Mouse (Mus musculus) MEL (cell line): ENCODE results near the gene D8Ertd738e. TPM values are rescaled to one million over a fixed set of nuclear protein-coding genes. Genes with fewer than 3 reads are reported as not detected.

Source experiments
- DNase-seq: peaks from one replicate; pipeline ENCODE4 v3.0.0; 2011; ENCODE audit warnings: low read depth, low spot score
- H3K27ac ChIP-seq: 2 replicates; pipeline ENCODE4 v1.5.1; 2012; ENCODE audit warnings: low read depth, mild to moderate bottlenecking, control low read depth, low read length, moderate library complexity; ENCODE audit not compliant: control insufficient read depth
- H3K27me3 ChIP-seq, 2 experiments: fragments of 150-350 bp in 1 of 2; sonication (generic) in 1 of 2; 2 replicates each; pipeline ENCODE4 v1.6.1; 2012; ENCODE audit warnings: low read length in 2 of 2, mild to moderate bottlenecking in 2 of 2, improper control_type of control experiment in 1 of 2, moderate library complexity in 1 of 2; ENCODE audit not compliant: insufficient read depth in 2 of 2, control insufficient read depth in 1 of 2
- H3K36me3 ChIP-seq, 2 experiments: 2 replicates each; pipeline ENCODE4 v1.6.1; 2012 to 2014; ENCODE audit warnings: low read length in 2 of 2, improper control_type of control experiment in 1 of 2, inconsistent platforms in 1 of 2, mild to moderate bottlenecking in 1 of 2; ENCODE audit not compliant: insufficient read depth in 2 of 2, control insufficient read depth in 1 of 2
- H3K4me1 ChIP-seq, 2 experiments: fragments of 150-350 bp in 1 of 2; sonication (generic) in 1 of 2; 2 replicates each; pipeline ENCODE4 v1.6.1; 2012; ENCODE audit warnings: low read length in 2 of 2, improper control_type of control experiment in 1 of 2, mild to moderate bottlenecking in 1 of 2; ENCODE audit not compliant: insufficient read depth in 2 of 2, control insufficient read depth in 1 of 2
- H3K4me3 ChIP-seq, 2 experiments: fragments of 150-350 bp in 1 of 2; sonication (generic) in 1 of 2; 2 replicates each; pipeline ENCODE4 v1.5.1; 2012; ENCODE audit warnings: low read depth in 2 of 2, low read length in 2 of 2, mild to moderate bottlenecking in 2 of 2, moderate library complexity in 2 of 2, control low read depth in 1 of 2, improper control_type of control experiment in 1 of 2; ENCODE audit not compliant: control insufficient read depth in 1 of 2, insufficient read depth in 1 of 2
- H3K79me2 ChIP-seq: 2 replicates; pipeline ENCODE4 v1.6.1; 2012; ENCODE audit warnings: mild to moderate bottlenecking, low read length, moderate library complexity; ENCODE audit not compliant: control insufficient read depth, poor library complexity, insufficient read depth
- H3K9ac ChIP-seq: 2 replicates; pipeline ENCODE4 v1.6.1; 2012; ENCODE audit warnings: low read depth, mild to moderate bottlenecking, control low read depth, low read length, moderate library complexity; ENCODE audit not compliant: control insufficient read depth, poor library complexity, severe bottlenecking
- H3K9me3 ChIP-seq: fragments of 150-350 bp; sonication (generic); replicated peaks from 2 replicates; pipeline ENCODE4 v1.6.1; 2012; ENCODE audit warnings: mild to moderate bottlenecking, low read length, improper control_type of control experiment, moderate library complexity; ENCODE audit not compliant: insufficient read depth
- BHLHE40 ChIP-seq: IDR thresholded peaks from 2 replicates; pipeline ENCODE4 v1.6.1; 2012; ENCODE audit warnings: low read depth, mild to moderate bottlenecking, inconsistent platforms, low read length, improper control_type of control experiment, borderline replicate concordance
- CHD1 ChIP-seq: IDR thresholded peaks from 2 replicates; pipeline ENCODE4 v1.6.1; 2012; ENCODE audit warnings: low read depth, mild to moderate bottlenecking, inconsistent platforms, low read length, improper control_type of control experiment
- CHD2 ChIP-seq: IDR thresholded peaks from 2 replicates; pipeline ENCODE4 v1.6.1; 2011; ENCODE audit warnings: low read length, improper control_type of control experiment
- CTCF ChIP-seq, 3 experiments: IDR thresholded peaks in 2 of 3; conservative IDR thresholded peaks in 1 of 3; 2 replicates each; pipeline ENCODE4 v1.5.1; 2011 to 2012; ENCODE audit warnings: low read length in 3 of 3, low read depth in 2 of 3, mild to moderate bottlenecking in 2 of 3, improper control_type of control experiment in 1 of 3, inconsistent platforms in 1 of 3, mixed read lengths in 1 of 3, moderate library complexity in 1 of 3; ENCODE audit not compliant: control insufficient read depth in 1 of 3, insufficient read depth in 1 of 3, poor library complexity in 1 of 3, severe bottlenecking in 1 of 3
- E2F4 ChIP-seq: IDR thresholded peaks from 2 replicates; pipeline ENCODE4 v1.6.1; 2011; ENCODE audit warnings: low read depth, low read length, improper control_type of control experiment, borderline replicate concordance
- ELF1 ChIP-seq: IDR thresholded peaks from 2 replicates; pipeline ENCODE4 v1.6.1; 2014; ENCODE audit warnings: low read depth, mild to moderate bottlenecking, inconsistent platforms, low read length, improper control_type of control experiment, moderate library complexity
- ETS1 ChIP-seq: IDR thresholded peaks from 2 replicates; pipeline ENCODE4 v1.6.1; 2012; ENCODE audit warnings: low read depth, mild to moderate bottlenecking, inconsistent platforms, low read length, improper control_type of control experiment, moderate library complexity
- JUND ChIP-seq: IDR thresholded peaks from 2 replicates; pipeline ENCODE4 v1.6.1; 2011; ENCODE audit warnings: low read depth, mild to moderate bottlenecking, improper control_type of control experiment, low read length
- KAT2A ChIP-seq: conservative IDR thresholded peaks from 2 replicates; pipeline ENCODE4 v1.6.1; 2012; ENCODE audit warnings: low read depth, low read length, improper control_type of control experiment, inconsistent platforms
- MAX ChIP-seq: IDR thresholded peaks from 2 replicates; pipeline ENCODE4 v1.6.1; 2011; ENCODE audit warnings: low read length, improper control_type of control experiment
- MAZ ChIP-seq: IDR thresholded peaks from 2 replicates; pipeline ENCODE4 v1.6.1; 2012; ENCODE audit warnings: low read depth, mild to moderate bottlenecking, inconsistent platforms, low read length, improper control_type of control experiment
- MEF2A ChIP-seq: IDR thresholded peaks from 2 replicates; pipeline ENCODE4 v1.6.1; 2014; ENCODE audit warnings: low read depth, mild to moderate bottlenecking, inconsistent platforms, low read length, improper control_type of control experiment; ENCODE audit not compliant: poor library complexity, insufficient replicate concordance, severe bottlenecking; ENCODE audit errors: extremely low read depth
- MYB ChIP-seq: IDR thresholded peaks from 2 replicates; pipeline ENCODE4 v1.6.1; 2011; ENCODE audit warnings: mild to moderate bottlenecking, low read depth, low read length, improper control_type of control experiment
- MYC ChIP-seq: IDR thresholded peaks from 2 replicates; pipeline ENCODE4 v1.6.1; 2011; ENCODE audit warnings: low read depth, mild to moderate bottlenecking, low read length, improper control_type of control experiment, moderate library complexity
- NRF1 ChIP-seq: IDR thresholded peaks from 2 replicates; pipeline ENCODE4 v1.6.1; 2014; ENCODE audit warnings: low read depth, mild to moderate bottlenecking, inconsistent platforms, low read length, improper control_type of control experiment, moderate library complexity; ENCODE audit not compliant: poor library complexity, insufficient read depth, severe bottlenecking
- POLR2A ChIP-seq, 2 experiments: IDR thresholded peaks; 2 replicates each; pipeline ENCODE4 v1.6.1; 2011 to 2012; ENCODE audit warnings: low read length in 2 of 2, mild to moderate bottlenecking in 2 of 2, control low read depth in 1 of 2, improper control_type of control experiment in 1 of 2, low read depth in 1 of 2, moderate library complexity in 1 of 2; ENCODE audit not compliant: control insufficient read depth in 1 of 2, insufficient read depth in 1 of 2, poor library complexity in 1 of 2
- POLR2AphosphoS2 ChIP-seq: IDR thresholded peaks from 2 replicates; pipeline ENCODE4 v1.6.1; 2011; ENCODE audit warnings: low read length, improper control_type of control experiment
- POLR2AphosphoS5 ChIP-seq: IDR thresholded peaks from 2 replicates; pipeline ENCODE4 v1.6.1; 2012; ENCODE audit warnings: low read depth, borderline replicate concordance, mild to moderate bottlenecking, inconsistent platforms, low read length, moderate library complexity, mixed read lengths
- RAD21 ChIP-seq: IDR thresholded peaks from 2 replicates; pipeline ENCODE4 v1.6.1; 2011; ENCODE audit warnings: mild to moderate bottlenecking, low read depth, low read length, improper control_type of control experiment
- RCOR1 ChIP-seq: IDR thresholded peaks from 2 replicates; pipeline ENCODE4 v1.6.1; 2012; ENCODE audit warnings: low read depth, mild to moderate bottlenecking, inconsistent platforms, low read length, improper control_type of control experiment
- SIN3A ChIP-seq: IDR thresholded peaks from 2 replicates; pipeline ENCODE4 v1.6.1; 2012; ENCODE audit warnings: low read length, improper control_type of control experiment, inconsistent platforms
- TAL1 ChIP-seq: IDR thresholded peaks from 2 replicates; pipeline ENCODE4 v1.6.1; 2012; ENCODE audit warnings: mild to moderate bottlenecking, inconsistent platforms, low read length, moderate library complexity, mixed read lengths
- TBP ChIP-seq: IDR thresholded peaks from 2 replicates; pipeline ENCODE4 v1.8.0; 2011; ENCODE audit warnings: low read depth, low read length, improper control_type of control experiment
- TCF12 ChIP-seq: IDR thresholded peaks from 2 replicates; pipeline ENCODE4 v1.6.1; 2014; ENCODE audit warnings: low read depth, mild to moderate bottlenecking, inconsistent platforms, low read length, improper control_type of control experiment, moderate library complexity
- ZKSCAN1 ChIP-seq: IDR thresholded peaks from 2 replicates; pipeline ENCODE4 v1.6.1; 2012; ENCODE audit warnings: low read depth, mild to moderate bottlenecking, inconsistent platforms, low read length, improper control_type of control experiment, moderate library complexity
- ZMIZ1 ChIP-seq: IDR thresholded peaks from 2 replicates; pipeline ENCODE4 v1.6.1; 2012; ENCODE audit warnings: low read depth, mild to moderate bottlenecking, inconsistent platforms, low read length, improper control_type of control experiment, moderate library complexity
- ZNF384 ChIP-seq: IDR thresholded peaks from 2 replicates; pipeline ENCODE4 v1.6.1; 2012; ENCODE audit warnings: low read depth, mild to moderate bottlenecking, inconsistent platforms, low read length, improper control_type of control experiment
- polyA plus RNA-seq, 2 experiments: library from polyadenylated mRNA; stranded (reverse) in 1 of 2; unstranded in 1 of 2; fragments of >175 nt in 1 of 2; fragments of >200 nt in 1 of 2; gene quantifications; 2 replicates each; pipeline versions ENCODE4 v1.2.1 to v1.2.4; 2012; ENCODE audit warnings: low replicate concordance in 2 of 2, low read depth in 1 of 2; ENCODE audit not compliant: insufficient read length in 2 of 2, insufficient read depth in 1 of 2, missing spikeins in 1 of 2
- total RNA-seq: library from RNA; depleted of rRNA; stranded (reverse); fragments of 300-350 nt; gene quantifications from 2 replicates; pipeline ENCODE4 v1.2.3, GENCODE M21; 2012

D8Ertd738e gene
- total and polyA plus RNA-seq, 3 experiments, result 149 to 164 TPM; not detected in 1

- TF ChIP-seq POLR2A (IDR thresholded peaks at IDR 0.05; ENCODE audit: control insufficient read depth in 1 of 2, insufficient read depth in 1 of 2, low read depth in 1 of 2, low read length in 2 of 2, poor library complexity in 1 of 2) (no peak), ZNF384 (no peak), MYC (no peak), CHD1 (no peak), E2F4 (no peak), CHD2 (no peak), RCOR1 (no peak), ZKSCAN1 (no peak), MYB (no peak), TBP (no peak), POLR2AphosphoS5 (no peak), BHLHE40 (no peak), NRF1 (no peak), MEF2A (no peak), JUND (no peak), SIN3A (no peak)
- Histone ChIP-seq H3K9me3 (no peaks in the 10 kb centered on the region), H3K27me3 (no peaks in the 10 kb centered on the region), H3K79me2 (peaks cover 4% of the 10 kb centered on the region; the same call in 1 of the 2 replicates), H3K27ac (peak overlapping the region; percentile 31; the same call in 1 of the 2 replicates), H3K4me1 (peaks cover 0 to 35% of the 10 kb centered on the region in 2 experiments), H3K9ac (peak overlapping the region; percentile 76), H3K4me3 (peak overlapping the region; percentile 60 to 63; a peak in 3 of 4 replicates), H3K36me3 (peaks cover 0 to 7% of the 10 kb centered on the region in 2 experiments; a peak in 1 of 4 replicates)
- DNase-seq, result peak; percentile 36
Observed at GRCm38 (mm10) chr8:84200126-84200555, 49.4 kb downstream of the D8Ertd738e start.

GRCm38 (mm10) chr8:84199348-84200125 lies 50.0 kb downstream of the D8Ertd738e start:
- H3K36me3 ChIP-seq, result peaks cover 0 to 7% of the 10 kb centered on the region in 2 experiments; a peak in 1 of 4 replicates
- TF ChIP-seq CTCF (IDR thresholded peaks at IDR 0.05 in 2 of 3, conservative IDR thresholded peaks at IDR 0.05 in 1 of 3; ENCODE audit: control insufficient read depth in 1 of 3, insufficient read depth in 1 of 3, low read depth in 2 of 3, low read length in 3 of 3, poor library complexity in 1 of 3, severe bottlenecking in 1 of 3) (no peak), MAZ (no peak), TCF12 (no peak), JUND (no peak), POLR2AphosphoS2 (no peak), KAT2A (no peak), ETS1 (no peak), SIN3A (no peak), ELF1 (no peak), MAX (no peak), TAL1 (no peak), ZMIZ1 (no peak), RAD21 (no peak)
- peaks cover 0 to 35% of the 10 kb centered on the region in 2 experiments for H3K4me1 ChIP-seq
- peaks cover 4% of the 10 kb centered on the region; the same call in 1 of the 2 replicates for H3K79me2 ChIP-seq
- H3K27me3 ChIP-seq, result no peaks in the 10 kb centered on the region
- no peaks in the 10 kb centered on the region for H3K9me3 ChIP-seq
- peak overlapping the region; percentile 1; the same call in 1 of the 2 replicates for H3K9ac ChIP-seq
- DNase-seq, result no peak
- no peak overlapping the region for H3K4me3 ChIP-seq
- 0 out of 2 replicates have a peak overlapping the region, but pooled peaks have one; percentile 3 for H3K27ac ChIP-seq
